Mouse (Mus musculus): ENCODE data around the gene Fosl2. TPM values are rescaled to one million over a fixed set of nuclear protein-coding genes. Genes with fewer than 3 reads are reported as not detected.

The Fosl2 gene
- 2.1 TPM in 2 replicates for polyA plus RNA-seq (2016; fragmentation: Nextera tagmentation; extraction: Ambion mirVana)

GRCm38 (mm10) chr5:32135336-32136206 lies at the start of gene Fosl2:
Fosl2 (plus strand) TSS chr5:32135801.
- Histone ChIP-seq H3K4me3 (peak within 1 kb of the TSS; percentile 81), H3K27me3 (ENCODE audit: insufficient read depth, poor library complexity, severe bottlenecking) (peaks cover 28% of the 10 kb centered on the region), H3K9me3 (no peaks in the 10 kb centered on the region), H3K4me1 (peaks cover 44% of the 10 kb centered on the region), H3K27ac (peak within 1 kb of the TSS; percentile 97), H3K36me3 (no peaks in the 10 kb centered on the region)
- DNase-seq (ENCODE audit: low spot score), result peak; percentile 97
- WGBS, result under 1% methylated on average over 81 of the region's 85 CpGs

- 85% methylated on average over 2 of the region's 2 CpGs for WGBS
- Histone ChIP-seq H3K4me1 (peaks cover 38% of the 10 kb centered on the region), H3K36me3 (0 out of 2 replicates have a peak, but pooled peaks cover 5% of the 10 kb centered on the region), H3K27me3 (ENCODE audit: insufficient read depth, poor library complexity, severe bottlenecking) (no peaks in the 10 kb centered on the region), H3K9me3 (no peaks in the 10 kb centered on the region), H3K27ac (no peak overlapping the region), H3K4me3 (no peak overlapping the region)
- no peak for DNase-seq (ENCODE audit: low spot score)
These were observed 49.6 kb upstream of the Fosl2 start for GRCm38 (mm10) chr5:32085971-32086370.

GRCm38 (mm10) chr5:32086526-32087090 lies 49.0 kb upstream of the Fosl2 start:
- Histone ChIP-seq H3K27me3 (ENCODE audit: insufficient read depth, poor library complexity, severe bottlenecking) (no peaks in the 10 kb centered on the region), H3K27ac (no peak overlapping the region), H3K36me3 (0 out of 2 replicates have a peak, but pooled peaks cover 5% of the 10 kb centered on the region), H3K4me3 (no peak overlapping the region), H3K4me1 (peaks cover 33% of the 10 kb centered on the region), H3K9me3 (no peaks in the 10 kb centered on the region)
- 81% methylated on average over 6 of the region's 6 CpGs for WGBS
- DNase-seq (ENCODE audit: low spot score), result no peak

- H3K27me3 ChIP-seq (ENCODE audit: insufficient read depth, poor library complexity, severe bottlenecking), result no peaks in the 10 kb centered on the region; the same call in 1 of the 2 replicates
- H3K4me1 ChIP-seq, result peaks cover 53% of the 10 kb centered on the region
- 25% methylated on average over 5 of the region's 5 CpGs for WGBS
- 0 out of 2 replicates have a peak, but pooled peaks cover 5% of the 10 kb centered on the region for H3K36me3 ChIP-seq
- H3K9me3 ChIP-seq, result no peaks in the 10 kb centered on the region
- H3K4me3 ChIP-seq, result no peak overlapping the region
- no peak for DNase-seq (ENCODE audit: low spot score)
- H3K27ac ChIP-seq, result peak overlapping the region; percentile 37
These were observed 46.1 kb upstream of the Fosl2 start for GRCm38 (mm10) chr5:32089481-32089880.

- Histone ChIP-seq H3K4me1 (peaks cover 50% of the 10 kb centered on the region), H3K9me3 (no peaks in the 10 kb centered on the region), H3K27ac (peak overlapping the region; percentile 57; the same call in 1 of the 2 replicates), H3K4me3 (no peak overlapping the region), H3K36me3 (no peaks in the 10 kb centered on the region), H3K27me3 (ENCODE audit: insufficient read depth, poor library complexity, severe bottlenecking) (peaks cover 4% of the 10 kb centered on the region; the same call in 1 of the 2 replicates)
- no peak for DNase-seq (ENCODE audit: low spot score)
These were observed 43.3 kb upstream of the Fosl2 start for GRCm38 (mm10) chr5:32092281-32092680.

GRCm38 (mm10) chr5:32098691-32099090 lies 36.9 kb upstream of the Fosl2 start:
- H3K4me3 ChIP-seq, result no peak overlapping the region
- 64% methylated on average over 3 of the region's 3 CpGs for WGBS

GRCm38 (mm10) chr5:32102484-32102883 lies 33.1 kb upstream of the Fosl2 start:
- Histone ChIP-seq H3K9me3 (no peaks in the 10 kb centered on the region), H3K4me1 (peaks cover 13% of the 10 kb centered on the region), H3K36me3 (no peaks in the 10 kb centered on the region), H3K27me3 (ENCODE audit: insufficient read depth, poor library complexity, severe bottlenecking) (peaks cover 9% of the 10 kb centered on the region; the same call in 1 of the 2 replicates), H3K4me3 (no peak overlapping the region), H3K27ac (peak overlapping the region; percentile 43; the same call in 1 of the 2 replicates)
- DNase-seq (ENCODE audit: low spot score), result no peak
- 45% methylated on average over 5 of the region's 5 CpGs for WGBS

More at GRCm38 (mm10) chr5:32098691-32099090, 36.9 kb upstream of the Fosl2 start:
- H3K27ac ChIP-seq, result no peak overlapping the region
- no peaks in the 10 kb centered on the region for H3K36me3 ChIP-seq
- H3K4me1 ChIP-seq, result peaks cover 21% of the 10 kb centered on the region
- peaks cover 13% of the 10 kb centered on the region; the same call in 1 of the 2 replicates for H3K27me3 ChIP-seq (ENCODE audit: insufficient read depth, poor library complexity, severe bottlenecking)
- no peak for DNase-seq (ENCODE audit: low spot score)
- H3K9me3 ChIP-seq, result no peaks in the 10 kb centered on the region

GRCm38 (mm10) chr5:32102971-32103431 lies 32.6 kb upstream of the Fosl2 start:
- Histone ChIP-seq H3K9me3 (no peaks in the 10 kb centered on the region), H3K4me1 (peaks cover 13% of the 10 kb centered on the region), H3K36me3 (no peaks in the 10 kb centered on the region), H3K27ac (0 out of 2 replicates have a peak overlapping the region, but pooled peaks have one; percentile 43), H3K27me3 (ENCODE audit: insufficient read depth, poor library complexity, severe bottlenecking) (peaks cover 9% of the 10 kb centered on the region; the same call in 1 of the 2 replicates), H3K4me3 (no peak overlapping the region)
- WGBS, result 78% methylated on average over 6 of the region's 6 CpGs
- no peak for DNase-seq (ENCODE audit: low spot score)

GRCm38 (mm10) chr5:32103545-32103944 lies 32.1 kb upstream of the Fosl2 start:
- Histone ChIP-seq H3K9me3 (no peaks in the 10 kb centered on the region), H3K36me3 (no peaks in the 10 kb centered on the region), H3K4me3 (no peak overlapping the region), H3K27me3 (ENCODE audit: insufficient read depth, poor library complexity, severe bottlenecking) (peaks cover 7% of the 10 kb centered on the region; the same call in 1 of the 2 replicates), H3K4me1 (peaks cover 11% of the 10 kb centered on the region), H3K27ac (no peak overlapping the region)
- 88% methylated on average over 1 of the region's 1 CpGs for WGBS
- no peak for DNase-seq (ENCODE audit: low spot score)

- H3K27ac ChIP-seq, result no peak overlapping the region
- H3K4me3 ChIP-seq, result no peak overlapping the region
- no peaks in the 10 kb centered on the region for H3K9me3 ChIP-seq
- no peak for DNase-seq (ENCODE audit: low spot score)
- WGBS, result 83% methylated on average over 12 of the region's 12 CpGs
- H3K36me3 ChIP-seq, result no peaks in the 10 kb centered on the region
- peaks cover 11% of the 10 kb centered on the region for H3K4me1 ChIP-seq
- peaks cover 5% of the 10 kb centered on the region; the same call in 1 of the 2 replicates for H3K27me3 ChIP-seq (ENCODE audit: insufficient read depth, poor library complexity, severe bottlenecking)
These were observed 31.2 kb upstream of the Fosl2 start for GRCm38 (mm10) chr5:32104119-32104990.

GRCm38 (mm10) chr5:32106473-32107140 lies 29.0 kb upstream of the Fosl2 start:
- H3K9me3 ChIP-seq, result no peaks in the 10 kb centered on the region
- H3K4me1 ChIP-seq, result peaks cover 24% of the 10 kb centered on the region
- H3K36me3 ChIP-seq, result no peaks in the 10 kb centered on the region
- H3K4me3 ChIP-seq, result no peak overlapping the region
- H3K27ac ChIP-seq, result no peak overlapping the region
- WGBS, result 81% methylated on average over 5 of the region's 5 CpGs
- peaks cover 5% of the 10 kb centered on the region; the same call in 1 of the 2 replicates for H3K27me3 ChIP-seq (ENCODE audit: insufficient read depth, poor library complexity, severe bottlenecking)
- DNase-seq (ENCODE audit: low spot score), result no peak

GRCm38 (mm10) chr5:32110651-32111050 lies 24.9 kb upstream of the Fosl2 start:
- Histone ChIP-seq H3K9me3 (no peaks in the 10 kb centered on the region), H3K4me3 (no peak overlapping the region), H3K4me1 (peaks cover 21% of the 10 kb centered on the region), H3K27ac (peak overlapping the region; percentile 36; the same call in 1 of the 2 replicates), H3K27me3 (ENCODE audit: insufficient read depth, poor library complexity, severe bottlenecking) (peaks cover 6% of the 10 kb centered on the region; the same call in 1 of the 2 replicates), H3K36me3 (no peaks in the 10 kb centered on the region)
- no peak for DNase-seq (ENCODE audit: low spot score)
- WGBS, result 43% methylated on average over 4 of the region's 4 CpGs

Data from heart, embryonic 10.5 days (tissue).